Mouse (Mus musculus) erythroblast, embryonic 14.5 days (primary cell): ENCODE results near the gene Podn. TPM values are rescaled to one million over a fixed set of nuclear protein-coding genes. Genes with fewer than 3 reads are reported as not detected.

Source experiments
- H3K27me3 ChIP-seq: 2 replicates; pipeline ENCODE4 v1.6.1; 2012; ENCODE audit warnings: inconsistent platforms; ENCODE audit not compliant: control insufficient read depth
- H3K36me3 ChIP-seq: 2 replicates; pipeline ENCODE4 v1.6.1; 2012; ENCODE audit warnings: mild to moderate bottlenecking, inconsistent platforms; ENCODE audit not compliant: control insufficient read depth
- H3K4me1 ChIP-seq: 2 replicates; pipeline ENCODE4 v1.6.1; 2012; ENCODE audit warnings: inconsistent platforms; ENCODE audit not compliant: control insufficient read depth
- H3K4me3 ChIP-seq: replicated peaks from 2 replicates; pipeline ENCODE3; 2012; ENCODE audit warnings: moderate library complexity, mild to moderate bottlenecking, inconsistent platforms
- H3K9me3 ChIP-seq: 2 replicates; pipeline ENCODE4 v1.6.1; 2012; ENCODE audit warnings: low read length, inconsistent platforms, mixed read lengths; ENCODE audit not compliant: control insufficient read depth
- GATA1 ChIP-seq: IDR thresholded peaks from 2 replicates; pipeline ENCODE4 v1.6.1; 2012; ENCODE audit warnings: low read length, inconsistent platforms, mixed read lengths
- TAL1 ChIP-seq: IDR thresholded peaks from 3 replicates; pipeline ENCODE4 v1.6.1; 2012; ENCODE audit warnings: low read length, inconsistent platforms, mixed read lengths
- polyA plus RNA-seq: library from polyadenylated mRNA; stranded (reverse); fragments of >175 nt; gene quantifications from 2 replicates; pipeline ENCODE4 v1.2.3, GENCODE M21; 2012

Gene Podn
- polyA plus RNA-seq, 1 experiment = 0.23 TPM

DNA sequence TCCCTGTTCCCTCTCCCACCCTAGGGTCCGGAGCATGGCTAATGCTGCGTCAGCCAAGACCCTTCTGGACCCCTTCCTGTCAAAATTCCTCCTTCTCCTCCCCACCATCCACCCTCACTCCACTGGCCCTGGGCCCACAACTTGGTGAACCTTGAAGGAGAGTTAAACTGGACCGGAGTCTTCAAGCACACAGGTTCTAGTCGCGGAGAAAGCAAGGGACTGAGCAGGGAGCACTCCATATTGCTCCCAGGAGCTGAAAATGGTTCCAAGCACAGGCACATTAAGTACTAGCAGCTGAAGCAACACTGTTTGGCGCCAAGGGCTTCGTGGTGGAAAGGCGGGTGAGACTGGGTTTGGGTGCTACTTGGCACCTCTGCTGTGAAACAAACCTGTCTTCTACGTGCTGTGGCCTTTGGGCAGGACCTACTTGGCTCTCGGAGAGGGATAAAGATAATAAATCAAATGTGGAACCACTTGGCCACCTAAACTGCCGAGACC, 63.8 kb downstream of the Podn start:
- Histone ChIP-seq H3K27me3 (peaks cover 61% of the 10 kb centered on the region), H3K4me1 (peaks cover 18% of the 10 kb centered on the region), H3K9me3 (peaks cover 5% of the 10 kb centered on the region; the same call in 1 of the 2 replicates), H3K36me3 (no peaks in the 10 kb centered on the region), H3K4me3 (no peak overlapping the region)
- TF ChIP-seq GATA1 = no peak
- no peak for TF ChIP-seq TAL1

DNA sequence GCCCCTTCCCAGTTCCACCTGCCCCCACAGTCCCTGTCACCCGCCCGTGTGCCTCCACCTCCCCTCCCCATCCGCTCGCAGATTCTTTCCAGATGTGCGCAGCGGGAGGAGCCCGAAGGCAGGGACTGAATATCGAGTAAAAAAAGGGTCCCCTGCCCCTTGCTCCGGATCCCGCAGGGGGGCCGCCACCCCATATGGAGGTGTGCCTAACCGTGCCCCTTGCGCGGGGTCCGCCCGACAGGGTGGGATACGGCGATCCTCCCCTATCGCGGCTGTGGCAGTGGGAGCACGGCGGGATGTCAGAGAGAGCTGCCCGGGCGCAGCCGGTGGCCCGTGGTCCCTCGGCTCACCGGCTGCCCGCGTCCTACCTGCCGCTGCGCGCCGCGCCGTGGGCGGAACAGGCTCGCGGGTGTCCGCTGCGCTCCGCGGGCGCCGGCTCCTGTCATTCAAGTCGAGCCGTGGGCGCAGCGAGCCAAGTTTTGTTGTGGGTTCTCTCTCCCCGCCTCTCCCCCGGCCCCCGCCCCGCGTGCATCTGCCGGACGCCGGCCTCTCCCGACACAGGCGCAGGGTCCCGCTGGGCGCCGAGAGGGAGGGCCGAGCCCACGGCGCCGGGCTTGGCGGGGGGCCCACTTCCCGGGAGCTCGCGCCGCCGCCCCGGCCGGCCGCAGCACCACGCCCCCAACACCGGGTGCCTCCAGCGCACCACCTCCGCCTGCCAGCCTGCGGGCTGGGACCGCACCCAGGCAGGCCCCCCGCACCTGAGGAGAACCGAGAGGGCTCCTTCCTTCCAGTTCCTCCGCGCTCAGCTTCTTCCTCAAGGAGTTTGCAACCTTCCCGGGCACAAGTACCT, 64.5 kb downstream of the Podn start:
- Histone ChIP-seq H3K9me3 (peaks cover 5% of the 10 kb centered on the region; the same call in 1 of the 2 replicates), H3K27me3 (peaks cover 61% of the 10 kb centered on the region), H3K4me1 (peaks cover 25% of the 10 kb centered on the region), H3K36me3 (no peaks in the 10 kb centered on the region), H3K4me3 (peak overlapping the region; percentile 32)
- TF ChIP-seq TAL1 (no peak), GATA1 (no peak)

DNA sequence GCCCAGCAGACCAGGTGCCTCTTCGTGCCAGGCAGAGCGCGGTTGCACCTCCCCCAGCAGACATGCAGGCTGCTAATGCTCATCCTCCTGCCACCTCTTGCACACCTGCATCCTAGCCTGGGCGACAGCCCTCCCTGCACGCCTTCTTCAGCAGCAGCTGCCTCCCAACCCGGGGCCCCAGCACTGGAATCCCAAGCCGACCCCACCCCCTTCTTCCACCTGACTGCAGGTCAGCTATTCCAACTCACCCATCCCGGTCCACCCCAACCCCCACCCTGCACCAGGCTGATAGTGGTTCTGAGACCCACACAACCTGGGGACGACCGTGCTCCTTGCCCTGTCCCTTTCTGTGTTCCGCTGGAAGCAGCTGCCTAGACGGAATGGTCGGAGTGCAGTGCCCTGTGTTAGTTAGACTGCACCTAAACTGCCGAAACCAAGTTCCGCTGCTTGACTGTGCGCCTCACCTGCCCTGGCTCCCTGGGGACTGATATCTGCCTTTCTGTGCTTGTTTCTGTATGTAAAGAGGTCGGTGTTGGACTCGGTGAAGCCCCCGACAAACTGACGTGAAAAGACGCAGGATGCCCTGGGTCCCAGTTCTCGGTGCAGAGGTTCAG, 65.2 kb downstream of the Podn start:
- H3K9me3 ChIP-seq = peaks cover 5% of the 10 kb centered on the region; the same call in 1 of the 2 replicates
- no peak for TF ChIP-seq TAL1
- TF ChIP-seq GATA1 = no peak
- no peaks in the 10 kb centered on the region for H3K36me3 ChIP-seq
- H3K4me3 ChIP-seq = no peak overlapping the region
- peaks cover 61% of the 10 kb centered on the region for H3K27me3 ChIP-seq
- peaks cover 32% of the 10 kb centered on the region for H3K4me1 ChIP-seq

- H3K4me3 ChIP-seq = peak overlapping the region; percentile 25
- H3K36me3 ChIP-seq = peaks cover 1% of the 10 kb centered on the region
- peaks cover 53% of the 10 kb centered on the region for H3K4me1 ChIP-seq
- peaks cover 2% of the 10 kb centered on the region; the same call in 1 of the 2 replicates for H3K9me3 ChIP-seq
- no peak for TF ChIP-seq TAL1
- no peak for TF ChIP-seq GATA1
- H3K27me3 ChIP-seq = peaks cover 28% of the 10 kb centered on the region
Measured at GRCm38 (mm10) chr4:108026193-108026592, 70.1 kb downstream of the Podn start.

DNA sequence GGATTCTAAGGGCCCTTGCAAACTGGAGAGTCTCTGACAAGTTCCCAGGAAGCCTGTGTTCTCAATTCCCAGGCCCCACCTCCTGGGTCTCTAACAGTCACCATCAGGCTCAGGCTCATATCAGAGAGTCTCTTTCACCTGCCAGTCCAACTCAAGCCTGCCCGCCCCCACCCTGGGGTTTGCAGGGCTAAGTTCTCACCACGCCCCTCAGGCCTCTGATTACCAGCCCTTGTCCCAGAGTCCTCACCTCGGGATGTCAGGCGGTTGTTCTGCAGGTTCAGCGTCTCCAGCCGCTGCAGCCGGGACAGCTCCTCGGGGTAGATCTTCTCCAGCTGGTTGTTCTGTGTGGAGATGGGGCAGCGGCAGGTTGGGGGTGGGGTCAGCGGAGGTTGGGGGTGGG, 71.0 kb downstream of the Podn start:
- H3K4me1 ChIP-seq = peaks cover 48% of the 10 kb centered on the region
- TF ChIP-seq TAL1 (no peak), GATA1 (no peak)
- H3K27me3 ChIP-seq = peaks cover 19% of the 10 kb centered on the region
- peaks cover 3% of the 10 kb centered on the region for H3K36me3 ChIP-seq
- peak overlapping the region; percentile 57 for H3K4me3 ChIP-seq
- no peaks in the 10 kb centered on the region for H3K9me3 ChIP-seq

DNA sequence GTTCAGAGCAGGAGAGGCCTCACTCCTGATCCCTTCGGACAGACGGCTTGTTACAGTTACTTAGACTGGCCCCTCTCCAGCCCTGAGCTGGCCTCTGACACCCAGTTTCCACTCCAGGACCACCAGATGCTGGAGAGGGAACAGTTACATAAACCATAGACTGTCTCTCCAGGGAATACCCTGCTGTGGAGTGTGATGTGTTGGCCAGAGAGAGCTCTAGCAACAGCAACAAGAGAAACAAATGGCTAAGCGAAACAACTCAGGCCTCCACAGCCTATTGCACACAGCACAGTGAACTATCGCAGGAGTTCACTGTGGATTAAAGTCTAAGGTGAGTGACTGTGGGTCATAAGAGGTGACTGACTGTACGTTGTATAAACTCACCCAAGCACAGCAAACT, 71.6 kb downstream of the Podn start:
- Histone ChIP-seq H3K4me1 (peaks cover 48% of the 10 kb centered on the region), H3K36me3 (peaks cover 3% of the 10 kb centered on the region), H3K9me3 (no peaks in the 10 kb centered on the region), H3K4me3 (peak overlapping the region; percentile 36), H3K27me3 (peaks cover 13% of the 10 kb centered on the region)
- no peak for TF ChIP-seq GATA1
- TF ChIP-seq TAL1 = no peak

DNA sequence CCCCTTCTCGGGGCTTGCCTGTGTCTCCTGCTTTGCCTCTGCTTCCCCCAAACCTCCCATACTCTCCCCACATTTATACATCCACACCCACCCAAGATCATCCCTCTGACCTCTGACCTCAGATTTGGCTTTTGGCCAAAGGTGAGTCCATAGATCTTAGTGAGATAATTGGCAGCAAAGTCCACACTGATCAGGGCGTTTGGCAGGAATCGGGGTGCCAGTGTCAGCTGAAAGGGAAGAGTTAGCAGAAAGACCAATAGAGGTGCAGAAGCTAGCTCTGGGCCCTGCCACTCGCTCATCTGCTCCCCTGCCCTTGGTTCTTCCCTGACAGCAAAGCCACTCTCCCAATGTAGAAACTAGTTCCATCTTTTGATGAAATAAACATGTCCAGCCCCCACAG, 73.1 kb downstream of the Podn start:
- Histone ChIP-seq H3K36me3 (peaks cover 3% of the 10 kb centered on the region), H3K4me1 (peaks cover 47% of the 10 kb centered on the region), H3K4me3 (no peak overlapping the region), H3K27me3 (peaks cover 3% of the 10 kb centered on the region), H3K9me3 (no peaks in the 10 kb centered on the region)
- no peak for TF ChIP-seq GATA1
- TF ChIP-seq TAL1 = no peak

- Histone ChIP-seq H3K9me3 (no peaks in the 10 kb centered on the region), H3K36me3 (peaks cover 3% of the 10 kb centered on the region), H3K27me3 (no peaks in the 10 kb centered on the region), H3K4me3 (no peak overlapping the region), H3K4me1 (peaks cover 23% of the 10 kb centered on the region)
- TF ChIP-seq GATA1 = no peak
- TF ChIP-seq TAL1 = no peak
Measured at GRCm38 (mm10) chr4:108020178-108020577, 76.1 kb downstream of the Podn start.
